Mouse (Mus musculus) brain, embryonic 18.5 days (tissue): Measurements from ENCODE around the gene Acta2.

ENCODE experiments used
- DNase-seq: peaks from one replicate; pipeline ENCODE4 v3.0.0-alpha.2; 2012; ENCODE audit warnings: low read depth, low spot score

The Acta2 gene

GRCm38 (mm10) chr19:34192008-34192963 is 63.1 kb downstream of the Acta2 start, which contains the start of gene Stambpl1:
Gene Stambpl1 (plus strand): TSS chr19:34192229.
- DNase-seq, result peak; percentile 45

- DNase-seq, result peak; percentile 22
Measured at GRCm38 (mm10) chr19:34191645-34192007, 63.8 kb downstream of the Acta2 start.
